Mouse (Mus musculus) liver, adult 2 months (tissue): ENCODE measurements at regions not wholly inside any gene's neighbourhood (a gene's known extent, or its start where the extent isn't known, plus 50 kb on each side); places are given as distances from the start of the nearest gene placed in this dataset.

Source experiments
- CTCF ChIP-seq: fragments of 200-500 bp; IDR thresholded peaks from 2 replicates; pipeline ENCODE4 v1.5.1; 2011; ENCODE audit warnings: low read depth, low read length, control low read depth
- POLR2A ChIP-seq: fragments of 200-500 bp; IDR thresholded peaks from 2 replicates; pipeline ENCODE4 v1.6.1; 2011; ENCODE audit warnings: low read length, control low read depth; ENCODE audit not compliant: insufficient read depth; ENCODE audit errors: extremely low read depth

GRCm38 (mm10) chr1:166837299-166837698, 155.7 kb upstream of the Fmo9 start:
- TF ChIP-seq CTCF (no peak), POLR2A (no peak)
